Mouse (Mus musculus): ENCODE data around the gene Fgfr2. TPM values are rescaled to one million over a fixed set of nuclear protein-coding genes. Genes with fewer than 3 reads are reported as not detected.

Fgfr2 gene
- polyA plus RNA-seq, 1 experiment from 2014 or later: 110 TPM

- peak; percentile 59 for DNase-seq (ENCODE audit: low spot score)
- TF ChIP-seq CTCF (IDR thresholded peaks at IDR 0.05): peak; percentile 81
- TF ChIP-seq EP300 (IDR thresholded peaks at IDR 0.05): no peak
- Histone ChIP-seq H3K27ac (ENCODE audit: low read length) (no peak overlapping the region), H3K4me1 (ENCODE audit: insufficient read depth, low read depth, low read length) (peaks cover 5% of the 10 kb centered on the region; the same call in 1 of the 2 replicates), H3K4me2 (replicated peaks; ENCODE audit: low read depth, low read length) (no peak overlapping the region), H3K27me3 (replicated peaks; ENCODE audit: insufficient read depth, low read length) (no peaks in the 10 kb centered on the region), H3K4me3 (ENCODE audit: low read depth, low read length) (no peak overlapping the region), H3K36me3 (ENCODE audit: insufficient read depth, low read length) (no peaks in the 10 kb centered on the region), H3K9ac (replicated peaks; ENCODE audit: low read depth) (no peak overlapping the region), H3K9me3 (ENCODE audit: low read length) (no peaks in the 10 kb centered on the region)
- WGBS: 43% methylated on average over 5 of the region's 5 CpGs
- ATAC-seq: no peak
Observed at GRCm38 (mm10) chr7:130267099-130267498, 2856.1 kb downstream of the Fgfr2 start.

GRCm38 (mm10) chr7:130266166-130266490, 2857.0 kb downstream of the Fgfr2 start:
- WGBS: 3% methylated on average over 39 of the region's 52 CpGs
- no peaks in the 10 kb centered on the region for H3K36me3 ChIP-seq (ENCODE audit: insufficient read depth, low read length)
- TF ChIP-seq EP300 (IDR thresholded peaks at IDR 0.05): no peak
- no peak for TF ChIP-seq CTCF (IDR thresholded peaks at IDR 0.05)

GRCm38 (mm10) chr7:130265319-130266165, 2857.6 kb downstream of the Fgfr2 start:
- Histone ChIP-seq H3K4me1 (ENCODE audit: insufficient read depth, low read depth, low read length) (peaks cover 7% of the 10 kb centered on the region; the same call in 1 of the 2 replicates), H3K4me2 (replicated peaks; ENCODE audit: low read depth, low read length) (peak overlapping the region; percentile 83), H3K9ac (replicated peaks; ENCODE audit: low read depth) (peak overlapping the region; percentile 65), H3K36me3 (ENCODE audit: insufficient read depth, low read length) (no peaks in the 10 kb centered on the region), H3K27ac (ENCODE audit: low read length) (peak overlapping the region; percentile 89), H3K4me3 (ENCODE audit: low read depth, low read length) (peak overlapping the region; percentile 82), H3K9me3 (ENCODE audit: low read length) (no peaks in the 10 kb centered on the region), H3K27me3 (replicated peaks; ENCODE audit: insufficient read depth, low read length) (no peaks in the 10 kb centered on the region)
- no peak for TF ChIP-seq EP300 (IDR thresholded peaks at IDR 0.05)
- TF ChIP-seq CTCF (IDR thresholded peaks at IDR 0.05): no peak
- peak; percentile 44 for DNase-seq (ENCODE audit: low spot score)
- peak; percentile 59 for ATAC-seq
- WGBS: 2% methylated on average over 48 of the region's 58 CpGs

More at GRCm38 (mm10) chr7:130266166-130266490, 2857.0 kb downstream of the Fgfr2 start:
- DNase-seq (ENCODE audit: low spot score) (peak; percentile 95), ATAC-seq (peak; percentile 94)
- Histone ChIP-seq H3K4me3 (ENCODE audit: low read depth, low read length) (peak overlapping the region; percentile 82), H3K9me3 (ENCODE audit: low read length) (no peaks in the 10 kb centered on the region), H3K27me3 (replicated peaks; ENCODE audit: insufficient read depth, low read length) (no peaks in the 10 kb centered on the region), H3K4me2 (replicated peaks; ENCODE audit: low read depth, low read length) (peak overlapping the region; percentile 83), H3K9ac (replicated peaks; ENCODE audit: low read depth) (peak overlapping the region; percentile 65), H3K4me1 (ENCODE audit: insufficient read depth, low read depth, low read length) (peaks cover 5% of the 10 kb centered on the region; the same call in 1 of the 2 replicates), H3K27ac (ENCODE audit: low read length) (peak overlapping the region; percentile 89)

- Histone ChIP-seq H3K4me2 (replicated peaks; ENCODE audit: low read depth, low read length) (peak overlapping the region; percentile 83), H3K9me3 (ENCODE audit: low read length) (no peaks in the 10 kb centered on the region), H3K4me3 (ENCODE audit: low read depth, low read length) (peak overlapping the region; percentile 82), H3K9ac (replicated peaks; ENCODE audit: low read depth) (peak overlapping the region; percentile 65), H3K4me1 (ENCODE audit: insufficient read depth, low read depth, low read length) (peaks cover 8% of the 10 kb centered on the region; the same call in 1 of the 2 replicates), H3K27me3 (replicated peaks; ENCODE audit: insufficient read depth, low read length) (no peaks in the 10 kb centered on the region), H3K27ac (ENCODE audit: low read length) (peak overlapping the region; percentile 89), H3K36me3 (ENCODE audit: insufficient read depth, low read length) (no peaks in the 10 kb centered on the region)
- peak; percentile 84 for DNase-seq (ENCODE audit: low spot score)
- peak; percentile 39 for ATAC-seq
- TF ChIP-seq CTCF (IDR thresholded peaks at IDR 0.05) (peak; percentile 65), EP300 (IDR thresholded peaks at IDR 0.05) (no peak)
- WGBS: under 1% methylated on average over 41 of the region's 41 CpGs
Observed at GRCm38 (mm10) chr7:130264616-130265318, 2858.4 kb downstream of the Fgfr2 start.

GRCm38 (mm10) chr7:130263799-130264351, 2859.3 kb downstream of the Fgfr2 start:
- H3K4me1 ChIP-seq (ENCODE audit: insufficient read depth, low read depth, low read length): peaks cover 16% of the 10 kb centered on the region; the same call in 1 of the 2 replicates
- peak; percentile 53 for DNase-seq (ENCODE audit: low spot score)

GRCm38 (mm10) chr7:130263233-130263594, 2859.9 kb downstream of the Fgfr2 start:
- no peak for DNase-seq (ENCODE audit: low spot score)
- H3K9me3 ChIP-seq (ENCODE audit: low read length): no peaks in the 10 kb centered on the region
- TF ChIP-seq EP300 (IDR thresholded peaks at IDR 0.05) (no peak), CTCF (IDR thresholded peaks at IDR 0.05) (no peak)
- H3K4me2 ChIP-seq (replicated peaks; ENCODE audit: low read depth, low read length): peak overlapping the region; percentile 83
- H3K9ac ChIP-seq (replicated peaks; ENCODE audit: low read depth): 0 out of 2 replicates have a peak overlapping the region, but pooled peaks have one; percentile 65
- WGBS: 43% methylated on average over 4 of the region's 4 CpGs
- no peak for ATAC-seq
- peak overlapping the region; percentile 89; the same call in 1 of the 2 replicates for H3K27ac ChIP-seq (ENCODE audit: low read length)
- H3K36me3 ChIP-seq (ENCODE audit: insufficient read depth, low read length): no peaks in the 10 kb centered on the region
- H3K4me1 ChIP-seq (ENCODE audit: insufficient read depth, low read depth, low read length): peaks cover 23% of the 10 kb centered on the region; the same call in 1 of the 2 replicates
- no peaks in the 10 kb centered on the region for H3K27me3 ChIP-seq (replicated peaks; ENCODE audit: insufficient read depth, low read length)
- peak overlapping the region; percentile 82 for H3K4me3 ChIP-seq (ENCODE audit: low read depth, low read length)

More at GRCm38 (mm10) chr7:130263799-130264351, 2859.3 kb downstream of the Fgfr2 start:
- peak overlapping the region; percentile 83 for H3K4me2 ChIP-seq (replicated peaks; ENCODE audit: low read depth, low read length)
- ATAC-seq: no peak
- TF ChIP-seq EP300 (IDR thresholded peaks at IDR 0.05) (no peak), CTCF (IDR thresholded peaks at IDR 0.05) (no peak)
- 12% methylated on average over 20 of the region's 20 CpGs for WGBS
- H3K27ac ChIP-seq (ENCODE audit: low read length): peak overlapping the region; percentile 89
- H3K36me3 ChIP-seq (ENCODE audit: insufficient read depth, low read length): no peaks in the 10 kb centered on the region
- no peaks in the 10 kb centered on the region for H3K9me3 ChIP-seq (ENCODE audit: low read length)
- H3K9ac ChIP-seq (replicated peaks; ENCODE audit: low read depth): peak overlapping the region; percentile 65
- H3K4me3 ChIP-seq (ENCODE audit: low read depth, low read length): peak overlapping the region; percentile 82
- no peaks in the 10 kb centered on the region for H3K27me3 ChIP-seq (replicated peaks; ENCODE audit: insufficient read depth, low read length)
